Mouse (Mus musculus): ENCODE measurements around the gene Taf11. TPM values are rescaled to one million over a fixed set of nuclear protein-coding genes. Genes with fewer than 3 reads are reported as not detected.

The Taf11 gene
- polyA plus RNA-seq, 1 experiment from 2014 or later, result 55.5 TPM

GRCm38 (mm10) chr17:27865461-27865860 is 44.2 kb downstream of the Taf11 start:
- peak; percentile 40; the same call in 1 of the 2 replicates for TF ChIP-seq CTCF (IDR thresholded peaks at IDR 0.05; ENCODE audit: low read depth)
- H3K36me3 ChIP-seq (ENCODE audit: insufficient read depth, low read length), result no peaks in the 10 kb centered on the region
- H3K4me1 ChIP-seq (replicated peaks; ENCODE audit: insufficient read depth, low read length), result no peaks in the 10 kb centered on the region
- DNase-seq (ENCODE audit: low spot score) (peak; percentile 12), ATAC-seq (replicated peaks; ENCODE audit: low FRiP score, low read depth) (no peak)
- 88% methylated on average over 2 of the region's 2 CpGs for WGBS
- H3K27ac ChIP-seq, result no peak overlapping the region
- no peak overlapping the region for H3K9ac ChIP-seq (ENCODE audit: low read depth, low read length)
- H3K4me2 ChIP-seq (ENCODE audit: low read length), result no peak overlapping the region
- H3K27me3 ChIP-seq (ENCODE audit: insufficient read depth, low read length), result no peaks in the 10 kb centered on the region
- H3K9me3 ChIP-seq (replicated peaks; ENCODE audit: low read length), result no peaks in the 10 kb centered on the region
- H3K4me3 ChIP-seq (replicated peaks; ENCODE audit: low read depth, low read length), result no peak overlapping the region

GRCm38 (mm10) chr17:27859131-27859530 is 50.5 kb downstream of the Taf11 start:
- Histone ChIP-seq H3K9ac (ENCODE audit: low read depth, low read length) (no peak overlapping the region), H3K27ac (no peak overlapping the region), H3K36me3 (ENCODE audit: insufficient read depth, low read length) (peaks cover 3% of the 10 kb centered on the region; the same call in 1 of the 2 replicates), H3K4me2 (ENCODE audit: low read length) (0 out of 2 replicates have a peak overlapping the region, but pooled peaks have one; percentile 89), H3K4me3 (replicated peaks; ENCODE audit: low read depth, low read length) (no peak overlapping the region), H3K4me1 (replicated peaks; ENCODE audit: insufficient read depth, low read length) (peaks cover 18% of the 10 kb centered on the region), H3K27me3 (ENCODE audit: insufficient read depth, low read length) (no peaks in the 10 kb centered on the region), H3K9me3 (replicated peaks; ENCODE audit: low read length) (no peaks in the 10 kb centered on the region)
- TF ChIP-seq CTCF (IDR thresholded peaks at IDR 0.05; ENCODE audit: low read depth), result no peak
- WGBS, result 39% methylated on average over 2 of the region's 2 CpGs
- ATAC-seq (replicated peaks; ENCODE audit: low FRiP score, low read depth) (no peak), DNase-seq (ENCODE audit: low spot score) (peak; percentile 40)

GRCm38 (mm10) chr17:27857649-27858475 is 51.8 kb downstream of the Taf11 start:
- peaks cover 18% of the 10 kb centered on the region for H3K4me1 ChIP-seq (replicated peaks; ENCODE audit: insufficient read depth, low read length)
- H3K36me3 ChIP-seq (ENCODE audit: insufficient read depth, low read length), result peaks cover 9% of the 10 kb centered on the region; the same call in 1 of the 2 replicates
- peak overlapping the region; percentile 93 for H3K4me3 ChIP-seq (replicated peaks; ENCODE audit: low read depth, low read length)
- no peaks in the 10 kb centered on the region for H3K9me3 ChIP-seq (replicated peaks; ENCODE audit: low read length)
- TF ChIP-seq CTCF (IDR thresholded peaks at IDR 0.05; ENCODE audit: low read depth), result no peak
- peak overlapping the region; percentile 92 for H3K9ac ChIP-seq (ENCODE audit: low read depth, low read length)
- no peaks in the 10 kb centered on the region for H3K27me3 ChIP-seq (ENCODE audit: insufficient read depth, low read length)
- H3K4me2 ChIP-seq (ENCODE audit: low read length), result peak overlapping the region; percentile 89
- no peak for ATAC-seq (replicated peaks; ENCODE audit: low FRiP score, low read depth)
- DNase-seq (ENCODE audit: low spot score), result no peak
- 30% methylated on average over 11 of the region's 11 CpGs for WGBS
- 0 out of 2 replicates have a peak overlapping the region, but pooled peaks have one; percentile 89 for H3K27ac ChIP-seq

- peak overlapping the region; percentile 92 for H3K9ac ChIP-seq (ENCODE audit: low read depth, low read length)
- peaks cover 18% of the 10 kb centered on the region for H3K4me1 ChIP-seq (replicated peaks; ENCODE audit: insufficient read depth, low read length)
- H3K27me3 ChIP-seq (ENCODE audit: insufficient read depth, low read length), result no peaks in the 10 kb centered on the region
- WGBS, result 1% methylated on average over 43 of the region's 52 CpGs
- H3K36me3 ChIP-seq (ENCODE audit: insufficient read depth, low read length), result peaks cover 16% of the 10 kb centered on the region; the same call in 1 of the 2 replicates
- H3K27ac ChIP-seq, result peak overlapping the region; percentile 89
- TF ChIP-seq CTCF (IDR thresholded peaks at IDR 0.05; ENCODE audit: low read depth), result no peak
- ATAC-seq (replicated peaks; ENCODE audit: low FRiP score, low read depth), result peak; percentile 73
- H3K4me3 ChIP-seq (replicated peaks; ENCODE audit: low read depth, low read length), result peak overlapping the region; percentile 93
- no peaks in the 10 kb centered on the region for H3K9me3 ChIP-seq (replicated peaks; ENCODE audit: low read length)
- DNase-seq (ENCODE audit: low spot score), result peak; percentile 74
- peak overlapping the region; percentile 89 for H3K4me2 ChIP-seq (ENCODE audit: low read length)
Observed at GRCm38 (mm10) chr17:27856798-27857648, 52.6 kb downstream of the Taf11 start.

GRCm38 (mm10) chr17:27856265-27856797 is 53.3 kb downstream of the Taf11 start, which contains the start of gene Uhrf1bp1:
Gene Uhrf1bp1, plus strand, starts transcription at chr17:27856441.
- peak; percentile 76 for ATAC-seq (replicated peaks; ENCODE audit: low FRiP score, low read depth)
- no peaks in the 10 kb centered on the region for H3K9me3 ChIP-seq (replicated peaks; ENCODE audit: low read length)
- no peak for TF ChIP-seq CTCF (IDR thresholded peaks at IDR 0.05; ENCODE audit: low read depth)
- peak within 1 kb of the TSS; percentile 93 for H3K4me3 ChIP-seq (replicated peaks; ENCODE audit: low read depth, low read length)
- H3K4me2 ChIP-seq (ENCODE audit: low read length), result peak within 1 kb of the TSS; percentile 89
- peak; percentile 84 for DNase-seq (ENCODE audit: low spot score)
- H3K4me1 ChIP-seq (replicated peaks; ENCODE audit: insufficient read depth, low read length), result peaks cover 18% of the 10 kb centered on the region
- H3K27ac ChIP-seq, result peak within 1 kb of the TSS; percentile 89
- H3K36me3 ChIP-seq (ENCODE audit: insufficient read depth, low read length), result peaks cover 16% of the 10 kb centered on the region; the same call in 1 of the 2 replicates
- 1% methylated on average over 40 of the region's 54 CpGs for WGBS
- peak within 1 kb of the TSS; percentile 92 for H3K9ac ChIP-seq (ENCODE audit: low read depth, low read length)
- H3K27me3 ChIP-seq (ENCODE audit: insufficient read depth, low read length), result no peaks in the 10 kb centered on the region

Other genes starting within 250 kb of the Taf11 start
- gene Spdef, start 180.9 kb downstream of the Taf11 start, polyA plus RNA-seq (2015; fragmentation: Nextera tagmentation; extraction: Ambion mirVana), result 0.26 and 0.30 TPM in 2 replicates
- 19.6 and 20.4 TPM in 2 replicates for gene D17Wsu92e, start 89.2 kb downstream of the Taf11 start, polyA plus RNA-seq (2015; fragmentation: Nextera tagmentation; extraction: Ambion mirVana)
- 258 and 263 TPM in 2 replicates for gene Snrpc, start 71.7 kb downstream of the Taf11 start, polyA plus RNA-seq (2015; fragmentation: Nextera tagmentation; extraction: Ambion mirVana)
- 3.4 and 3.6 TPM in 2 replicates for gene Uhrf1bp1, start 53.4 kb downstream of the Taf11 start, polyA plus RNA-seq (2015; fragmentation: Nextera tagmentation; extraction: Ambion mirVana)
- gene Anks1, start 538 bp downstream of the Taf11 start, polyA plus RNA-seq (2015; fragmentation: Nextera tagmentation; extraction: Ambion mirVana), result 10.5 and 11.3 TPM in 2 replicates
- gene Tcp11, start 170.8 kb upstream of the Taf11 start, polyA plus RNA-seq (2015; fragmentation: Nextera tagmentation; extraction: Ambion mirVana), result 5.8 TPM in 2 replicates
- gene Scube3, start 232.3 kb upstream of the Taf11 start, polyA plus RNA-seq (2015; fragmentation: Nextera tagmentation; extraction: Ambion mirVana), result 14.2 and 14.7 TPM in 2 replicates